Mouse (Mus musculus) cerebellum, adult 2 months (tissue): ENCODE measurements around the gene Tmem170. TPM values are rescaled to one million over a fixed set of nuclear protein-coding genes. Genes with fewer than 3 reads are reported as not detected.
"Not testable (repeated sequence)": the region's sequence is repeated elsewhere in the genome, so short reads cannot be mapped to it uniquely, and the experiment has no call there.

Experiments used
- DNase-seq, 2 experiments: peaks; one replicate each; pipeline ENCODE4 v3.0.0; 2021
- H3K27ac ChIP-seq: fragments of 200-500 bp; 2 replicates; pipeline ENCODE4 v1.5.1; 2012; ENCODE audit warnings: low read length, control low read depth, inconsistent platforms; ENCODE audit not compliant: insufficient read depth
- H3K27me3 ChIP-seq: fragments of 200-500 bp; 2 replicates; pipeline ENCODE4 v1.6.1; 2012; ENCODE audit warnings: inconsistent platforms, mild to moderate bottlenecking, low read length, moderate library complexity; ENCODE audit not compliant: control insufficient read depth, insufficient read depth
- H3K4me1 ChIP-seq: fragments of 200-500 bp; 2 replicates; pipeline ENCODE4 v1.6.1; 2011; ENCODE audit warnings: low read length; ENCODE audit not compliant: control insufficient read depth, insufficient read depth
- H3K4me3 ChIP-seq: fragments of 200-500 bp; replicated peaks from 2 replicates; pipeline ENCODE3; 2011; ENCODE audit warnings: mild to moderate bottlenecking, low read depth, low read length, control low read depth; ENCODE audit not compliant: insufficient read depth
- CTCF ChIP-seq: fragments of 200-500 bp; IDR thresholded peaks from 2 replicates; pipeline ENCODE4 v1.5.1; 2011; ENCODE audit warnings: low read depth, mild to moderate bottlenecking, control low read depth, low read length, moderate library complexity, borderline replicate concordance; ENCODE audit not compliant: insufficient read depth
- POLR2A ChIP-seq: fragments of 200-500 bp; IDR thresholded peaks from 2 replicates; pipeline ENCODE4 v1.6.1; 2011; ENCODE audit warnings: low read length, control low read depth, borderline replicate concordance; ENCODE audit not compliant: insufficient read depth
- WGBS: fragments of 180-500 bp; shearing (Covaris S2); methylation state at CpG from one replicate; pipeline ENCODE4 v1.1.7; 2018; 5-methylcytosine and 5-hydroxymethylcytosine counted together
- polyA plus RNA-seq: library from polyadenylated mRNA; depleted of rRNA; stranded (reverse); fragments of >200 nt; gene quantifications from 2 replicates; pipeline ENCODE4 v1.2.3, GENCODE M21; 2012

Gene Tmem170
- polyA plus RNA-seq, 1 experiment, result 7.2 TPM

DNA sequence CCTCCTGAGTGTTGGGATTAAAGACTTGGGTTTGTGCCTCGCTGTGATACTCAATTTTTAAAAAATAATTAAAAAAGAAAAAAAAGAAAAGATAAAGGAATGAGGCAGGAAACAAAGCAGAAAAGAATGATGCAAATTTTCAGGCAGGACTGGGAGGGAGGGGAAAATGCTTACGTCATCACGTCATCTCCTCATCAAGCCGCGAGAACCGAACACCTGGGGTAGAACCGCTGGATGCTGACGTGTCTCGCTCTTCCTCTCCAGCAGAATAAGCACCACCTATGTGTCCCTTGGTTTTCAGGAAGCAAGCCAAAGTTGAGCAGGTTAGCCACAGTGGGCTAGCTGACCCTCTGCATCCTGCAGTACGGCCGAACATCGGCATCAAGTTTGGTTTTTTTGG, 20.6 kb downstream of the Tmem170 start:
- Histone ChIP-seq H3K4me3 (no peak overlapping the region), H3K4me1 (peaks cover 2% of the 10 kb centered on the region), H3K27ac (no peak overlapping the region), H3K27me3 (no peaks in the 10 kb centered on the region)
- no peak for TF ChIP-seq POLR2A
- no peak for TF ChIP-seq CTCF
- DNase-seq, result no peak
- WGBS, result 88% methylated on average over 12 of the region's 12 CpGs

DNA sequence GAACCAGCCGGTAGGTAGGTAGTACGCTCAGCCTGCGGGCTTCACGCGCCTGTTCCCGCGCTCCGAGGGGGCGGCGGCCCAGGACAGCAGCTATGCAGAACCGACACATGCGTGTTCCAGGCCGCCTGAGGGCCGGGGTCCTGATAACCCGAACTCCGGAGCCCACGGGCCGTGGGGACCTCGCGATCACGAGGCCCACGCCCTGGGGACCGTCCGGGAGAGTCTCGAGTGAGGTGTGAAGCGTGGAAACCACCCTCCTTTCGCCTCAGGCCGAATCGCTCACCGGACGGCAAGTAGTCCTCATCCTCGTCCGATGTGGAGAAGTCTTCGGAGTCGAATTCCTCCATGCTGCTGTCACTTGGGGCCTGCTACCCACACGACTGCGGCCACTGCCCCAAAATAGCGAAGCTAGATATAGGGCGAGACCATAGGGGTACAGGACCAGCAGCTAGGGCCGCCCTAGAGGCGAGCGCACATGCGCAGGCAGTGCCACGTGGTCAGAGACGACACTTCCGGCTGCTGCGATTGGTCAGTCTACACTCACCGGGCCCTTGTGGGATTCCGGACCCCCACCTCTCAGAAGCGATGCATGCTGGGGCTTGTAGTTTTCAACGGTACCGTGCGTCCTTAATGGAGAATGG, 22.6 kb downstream of the Tmem170 start, which contains the start of gene Cfdp1:
TSS of gene Cfdp1 (minus strand) at position 431 of the 641 bp plus-strand sequence.
- TF ChIP-seq CTCF (0 out of 2 replicates have a peak, but pooled peaks have one; percentile 17), POLR2A (peak; percentile 97)
- H3K27ac ChIP-seq, result no peak within 1 kb of the TSS
- DNase-seq, result peak; percentile 95 to 97
- H3K4me1 ChIP-seq, result peaks cover 6% of the 10 kb centered on the region
- under 1% methylated on average over 53 of the region's 53 CpGs for WGBS
- H3K4me3 ChIP-seq, result peak within 1 kb of the TSS; percentile 85
- no peaks in the 10 kb centered on the region for H3K27me3 ChIP-seq

DNA sequence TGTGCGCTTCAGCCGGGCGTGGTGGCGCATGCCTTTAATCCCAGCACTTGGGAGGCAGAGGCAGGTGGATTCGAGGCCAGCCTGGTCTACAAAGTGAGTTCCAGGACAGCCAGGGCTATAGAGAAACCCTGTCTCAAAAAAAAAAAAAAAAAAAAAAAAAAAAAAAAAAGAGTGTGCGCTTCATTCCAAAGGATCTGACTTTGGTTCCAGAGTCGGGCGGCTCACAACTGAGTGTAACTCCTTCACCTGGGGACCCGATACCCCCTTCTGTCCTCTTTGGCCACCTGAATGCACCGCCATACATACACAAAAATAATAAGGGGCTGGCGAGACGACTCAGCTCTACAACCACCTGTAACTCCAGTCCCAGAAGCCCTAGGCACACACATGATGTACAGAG, 23.3 kb downstream of the Tmem170 start:
- H3K27me3 ChIP-seq, H3K27ac ChIP-seq, DNase-seq, H3K4me1 ChIP-seq: not testable (repeated sequence)
- 52% methylated on average over 12 of the region's 12 CpGs for WGBS
- H3K4me3 ChIP-seq, result peak overlapping the region; percentile 34

DNA sequence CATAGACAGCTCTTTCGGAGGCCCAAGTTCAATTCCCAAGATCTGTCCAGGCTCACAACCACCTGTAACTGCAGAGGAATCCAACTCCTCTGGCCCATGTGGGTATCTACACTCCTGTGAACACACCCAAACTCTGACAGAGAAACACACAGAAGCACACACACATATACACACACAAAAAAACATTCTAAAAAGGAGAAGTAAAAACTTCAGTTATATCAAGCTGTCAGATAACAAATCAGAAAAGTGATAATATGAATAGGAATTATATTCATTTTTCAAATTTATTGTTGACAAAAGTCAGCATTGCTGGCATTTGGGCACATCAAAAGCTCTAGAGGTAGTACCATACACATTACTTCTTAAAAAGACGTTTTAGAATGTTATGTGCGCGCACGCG, 29.8 kb downstream of the Tmem170 start:
- Histone ChIP-seq H3K4me1 (peaks cover 8% of the 10 kb centered on the region), H3K27me3 (no peaks in the 10 kb centered on the region), H3K4me3 (no peak overlapping the region), H3K27ac (no peak overlapping the region)
- TF ChIP-seq POLR2A, result no peak
- TF ChIP-seq CTCF, result no peak
- WGBS, result 94% methylated on average over 6 of the region's 6 CpGs
- DNase-seq, result no peak

DNA sequence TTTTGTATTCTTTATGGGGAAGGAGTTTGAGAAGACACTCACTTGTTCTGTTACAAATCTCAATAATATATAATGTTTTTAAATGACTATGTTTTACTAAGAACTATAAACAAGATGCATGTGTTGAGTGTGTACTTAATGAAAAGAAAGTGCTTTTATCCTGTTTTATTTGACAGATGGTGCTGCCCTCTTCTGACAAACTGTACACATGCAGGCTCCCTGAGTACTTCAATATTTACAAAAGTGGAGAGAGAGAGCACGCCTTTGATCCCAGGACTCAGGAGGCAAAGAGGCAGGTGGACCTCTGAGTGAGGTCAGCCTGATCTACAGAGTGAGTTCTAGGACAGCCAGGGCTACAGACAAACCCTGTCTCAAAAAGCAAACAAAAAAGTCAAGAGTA, 41.0 kb downstream of the Tmem170 start:
- no peaks in the 10 kb centered on the region for H3K4me1 ChIP-seq
- no peak overlapping the region for H3K27ac ChIP-seq
- 34% methylated on average over 1 of the region's 1 CpGs for WGBS
- no peak overlapping the region for H3K4me3 ChIP-seq
- DNase-seq, result peak in 1 of 2 experiments; percentile 15
- no peaks in the 10 kb centered on the region for H3K27me3 ChIP-seq
- TF ChIP-seq CTCF (peak; percentile 54; the same call in 1 of the 2 replicates), POLR2A (no peak)

DNA sequence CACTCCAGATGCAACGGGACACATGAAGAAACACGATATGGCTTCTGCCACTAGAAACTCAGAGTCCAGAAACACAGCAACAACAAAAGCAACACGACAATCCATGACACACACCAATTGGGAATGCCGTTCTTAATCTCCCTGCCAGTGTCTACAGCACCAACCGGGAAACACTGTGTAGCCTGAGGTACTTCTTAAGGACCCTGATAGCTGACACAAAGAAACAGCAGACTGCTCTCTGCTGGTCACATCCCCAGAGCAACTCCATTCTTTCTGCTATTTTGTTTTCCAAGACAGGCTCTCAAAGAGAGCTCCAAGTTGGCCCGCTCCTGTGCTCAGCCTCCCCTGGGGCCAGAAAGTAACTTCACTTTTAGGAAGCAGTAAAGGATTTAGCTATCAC, 42.5 kb downstream of the Tmem170 start:
- Histone ChIP-seq H3K4me1 (no peaks in the 10 kb centered on the region), H3K27me3 (no peaks in the 10 kb centered on the region), H3K4me3 (no peak overlapping the region), H3K27ac (no peak overlapping the region)
- DNase-seq, result no peak
- no peak for TF ChIP-seq CTCF
- no peak for TF ChIP-seq POLR2A
- WGBS, result 78% methylated on average over 6 of the region's 6 CpGs

DNA sequence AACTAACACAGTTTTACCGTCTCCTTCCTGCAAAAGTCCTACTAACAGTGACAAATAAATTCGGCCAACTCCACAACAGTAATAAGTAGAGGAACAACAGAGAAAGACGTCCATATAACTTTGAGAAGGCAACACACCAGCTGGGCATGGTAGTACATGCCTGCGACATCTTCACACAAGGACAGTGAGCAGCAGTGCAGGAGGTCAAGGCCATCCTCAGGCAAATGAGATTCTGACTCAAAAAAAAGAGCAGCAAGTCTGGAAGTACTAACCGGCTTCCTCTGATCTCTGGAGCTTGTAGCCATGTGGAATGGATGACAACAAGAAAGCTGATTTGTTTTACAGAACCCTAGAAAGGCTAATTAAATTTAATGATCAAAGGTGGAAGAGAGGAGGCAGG, 43.6 kb downstream of the Tmem170 start:
- H3K27me3 ChIP-seq, result no peaks in the 10 kb centered on the region
- WGBS, result 90% methylated on average over 5 of the region's 5 CpGs
- no peak for DNase-seq

DNA sequence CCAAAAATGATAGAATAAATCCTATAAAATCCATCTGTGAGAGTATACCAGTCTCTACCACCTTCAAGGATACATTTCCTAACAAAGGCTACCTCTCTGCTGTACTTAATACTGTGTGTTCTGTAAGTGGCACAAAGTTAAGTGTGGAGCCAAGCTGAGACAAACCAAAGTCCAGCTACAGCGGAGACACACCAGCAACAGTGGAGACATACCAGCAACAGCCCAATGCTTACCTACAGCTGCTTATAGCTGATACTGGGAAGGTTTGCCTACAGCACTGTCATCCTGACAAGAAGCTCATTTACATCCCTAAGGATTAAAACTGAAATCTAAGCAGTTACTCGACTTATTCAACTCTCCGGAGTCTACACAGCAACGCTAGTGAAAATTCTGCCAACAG, 44.6 kb downstream of the Tmem170 start:
- no peak overlapping the region for H3K4me3 ChIP-seq
- 77% methylated on average over 4 of the region's 4 CpGs for WGBS
- DNase-seq, result no peak
- no peaks in the 10 kb centered on the region for H3K27me3 ChIP-seq
- TF ChIP-seq POLR2A, result no peak
- no peak for TF ChIP-seq CTCF
- H3K4me1 ChIP-seq, result no peaks in the 10 kb centered on the region
- H3K27ac ChIP-seq, result no peak overlapping the region

More for the DNA sequence above, 43.6 kb downstream of the Tmem170 start:
- Histone ChIP-seq H3K4me3 (no peak overlapping the region), H3K27ac (no peak overlapping the region), H3K4me1 (no peaks in the 10 kb centered on the region)
- TF ChIP-seq POLR2A, result no peak
- no peak for TF ChIP-seq CTCF
